Mouse (Mus musculus): Measurements from ENCODE around the gene Ccr8. TPM values are rescaled to one million over a fixed set of nuclear protein-coding genes. Genes with fewer than 3 reads are reported as not detected.

Ccr8 gene
- total and polyA plus RNA-seq, 3 experiments = not detected

GRCm38 (mm10) chr9:120112472-120112871, 20.6 kb downstream of the Ccr8 start (continued):
- TF ChIP-seq BHLHE40 (IDR thresholded peaks at IDR 0.05; ENCODE audit: borderline replicate concordance, low read depth, low read length) (peak; percentile 50; the same call in 1 of the 2 replicates), NELFE (IDR thresholded peaks at IDR 0.05; ENCODE audit: low read depth, low read length) (no peak), CHD1 (IDR thresholded peaks at IDR 0.05; ENCODE audit: low read depth, low read length) (no peak), MAX (IDR thresholded peaks at IDR 0.05; ENCODE audit: low read length) (peak; percentile 45; the same call in 1 of the 2 replicates), MYB (IDR thresholded peaks at IDR 0.05; ENCODE audit: low read depth, low read length) (no peak; the same call in 1 of the 2 replicates), RAD21 (IDR thresholded peaks at IDR 0.05; ENCODE audit: low read depth, low read length) (no peak), POLR2AphosphoS2 (IDR thresholded peaks at IDR 0.05; ENCODE audit: low read length) (no peak), POLR2AphosphoS5 (IDR thresholded peaks at IDR 0.05; ENCODE audit: borderline replicate concordance, low read depth, low read length) (no peak), RCOR1 (IDR thresholded peaks at IDR 0.05; ENCODE audit: low read depth, low read length) (peak; percentile 67; the same call in 1 of the 2 replicates), ELF1 (IDR thresholded peaks at IDR 0.05; ENCODE audit: low read depth, low read length) (no peak), GATA1 (IDR thresholded peaks at IDR 0.05; ENCODE audit: low read depth, low read length) (peak; percentile 89), ZKSCAN1 (IDR thresholded peaks at IDR 0.05; ENCODE audit: low read depth, low read length) (no peak), ZNF384 (IDR thresholded peaks at IDR 0.05; ENCODE audit: low read depth, low read length) (peak; percentile 54; the same call in 1 of the 2 replicates), CHD2 (IDR thresholded peaks at IDR 0.05; ENCODE audit: low read length) (peak; percentile 61; the same call in 1 of the 2 replicates), POLR2A (IDR thresholded peaks at IDR 0.05; ENCODE audit: control insufficient read depth in 1 of 2, insufficient read depth in 1 of 2, low read depth in 1 of 2, low read length in 2 of 2, poor library complexity in 1 of 2) (peak in 1 of 2 experiments; percentile 34; a peak in 1 of 4 replicates), EP300 (IDR thresholded peaks at IDR 0.05; ENCODE audit: low read depth in 1 of 2, low read length in 2 of 2) (peak; percentile 82 to 92), CTCF (IDR thresholded peaks at IDR 0.05 in 2 of 3, conservative IDR thresholded peaks at IDR 0.05 in 1 of 3; ENCODE audit: control insufficient read depth in 1 of 3, insufficient read depth in 1 of 3, low read depth in 2 of 3, low read length in 3 of 3, poor library complexity in 1 of 3, severe bottlenecking in 1 of 3) (no peak), JUND (IDR thresholded peaks at IDR 0.05; ENCODE audit: low read depth, low read length) (no peak), MYC (IDR thresholded peaks at IDR 0.05; ENCODE audit: low read depth, low read length) (peak; percentile 46; the same call in 1 of the 2 replicates), MXI1 (IDR thresholded peaks at IDR 0.05; ENCODE audit: low read depth, low read length) (peak; percentile 74), KAT2A (conservative IDR thresholded peaks at IDR 0.05; ENCODE audit: low read depth, low read length) (no peak), NRF1 (IDR thresholded peaks at IDR 0.05; ENCODE audit: insufficient read depth, low read depth, low read length, poor library complexity, severe bottlenecking) (no peak), USF2 (IDR thresholded peaks at IDR 0.05; ENCODE audit: borderline replicate concordance in 1 of 2, insufficient read depth in 1 of 2, low read depth in 1 of 2, low read length in 2 of 2) (no peak), TBP (IDR thresholded peaks at IDR 0.05; ENCODE audit: low read depth, low read length) (peak; percentile 44; the same call in 1 of the 2 replicates), TAL1 (IDR thresholded peaks at IDR 0.05; ENCODE audit: low read length) (peak; percentile 76)

- TF ChIP-seq TCF12 (IDR thresholded peaks at IDR 0.05; ENCODE audit: low read depth, low read length) (0 out of 2 replicates have a peak, but pooled peaks have one; percentile 40), RCOR1 (IDR thresholded peaks at IDR 0.05; ENCODE audit: low read depth, low read length) (no peak), GATA1 (IDR thresholded peaks at IDR 0.05; ENCODE audit: low read depth, low read length) (0 out of 2 replicates have a peak, but pooled peaks have one; percentile 17), ZNF384 (IDR thresholded peaks at IDR 0.05; ENCODE audit: low read depth, low read length) (0 out of 2 replicates have a peak, but pooled peaks have one; percentile 43), ZMIZ1 (IDR thresholded peaks at IDR 0.05; ENCODE audit: low read depth, low read length) (no peak)
- Histone ChIP-seq H3K36me3 (ENCODE audit: control insufficient read depth in 1 of 2, insufficient read depth in 2 of 2, low read length in 2 of 2) (peaks cover 7 to 42% of the 10 kb centered on the region in 2 experiments), H3K9me3 (replicated peaks; ENCODE audit: insufficient read depth, low read length) (no peaks in the 10 kb centered on the region), H3K79me2 (ENCODE audit: control insufficient read depth, insufficient read depth, low read length, poor library complexity) (peaks cover 43% of the 10 kb centered on the region), H3K9ac (ENCODE audit: control insufficient read depth, low read depth, low read length, poor library complexity, severe bottlenecking) (no peak overlapping the region), H3K27ac (ENCODE audit: control insufficient read depth, low read depth, low read length) (peak overlapping the region; percentile 97), H3K4me1 (ENCODE audit: control insufficient read depth in 1 of 2, insufficient read depth in 2 of 2, low read length in 2 of 2) (peaks cover 21 to 43% of the 10 kb centered on the region in 2 experiments), H3K27me3 (ENCODE audit: control insufficient read depth in 1 of 2, insufficient read depth in 2 of 2, low read length in 2 of 2) (no peaks in the 10 kb centered on the region), H3K4me3 (ENCODE audit: control insufficient read depth in 1 of 2, insufficient read depth in 1 of 2, low read depth in 2 of 2, low read length in 2 of 2) (no peak overlapping the region)
- DNase-seq (ENCODE audit: low read depth, low spot score) = no peak
These were observed 21.5 kb downstream of the Ccr8 start for GRCm38 (mm10) chr9:120113456-120113855.

All from MEL (cell line).